Mouse (Mus musculus) E14TG2a.4 (cell line): ENCODE measurements around the gene Stil.

ENCODE experiments used
- CTCF ChIP-seq: conservative IDR thresholded peaks from 2 replicates; pipeline ENCODE4 v1.5.1; 2014; ENCODE audit warnings: low read length
- NANOG ChIP-seq: IDR thresholded peaks from 2 replicates; pipeline ENCODE4 v1.6.1; 2014; ENCODE audit warnings: borderline replicate concordance, low read length, mixed read lengths
- POU5F1 ChIP-seq: IDR thresholded peaks from 2 replicates; pipeline ENCODE4 v1.6.1; 2014; ENCODE audit warnings: low read length, borderline replicate concordance

DNA sequence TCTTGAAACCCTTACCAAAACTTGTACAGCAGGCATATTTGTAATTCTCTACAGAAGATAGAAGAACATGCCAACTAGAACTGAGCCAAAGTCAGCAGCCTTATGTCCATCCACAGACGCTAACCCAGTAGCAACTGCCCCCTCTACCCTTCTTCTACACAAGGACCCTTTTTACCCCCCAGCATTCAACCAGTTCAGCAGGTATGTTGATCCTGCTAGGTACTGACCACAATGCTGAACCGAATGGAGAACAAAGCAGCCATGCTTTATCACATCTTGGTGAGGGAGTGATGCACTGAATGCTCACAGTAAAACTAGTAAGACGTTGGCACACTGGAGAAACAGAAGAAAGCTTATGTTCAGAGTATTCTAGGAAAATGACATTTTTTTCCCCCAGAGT lies 45.7 kb downstream of the Stil start:
- TF ChIP-seq CTCF, result no peak
- no peak for TF ChIP-seq POU5F1
- no peak for TF ChIP-seq NANOG
